Mouse (Mus musculus): ENCODE results near the gene Timm13. TPM values are rescaled to one million over a fixed set of nuclear protein-coding genes. Genes with fewer than 3 reads are reported as not detected.

The Timm13 gene
- 106 and 120 TPM in 2 replicates for polyA plus RNA-seq (2012; rRNA removed)

DNA sequence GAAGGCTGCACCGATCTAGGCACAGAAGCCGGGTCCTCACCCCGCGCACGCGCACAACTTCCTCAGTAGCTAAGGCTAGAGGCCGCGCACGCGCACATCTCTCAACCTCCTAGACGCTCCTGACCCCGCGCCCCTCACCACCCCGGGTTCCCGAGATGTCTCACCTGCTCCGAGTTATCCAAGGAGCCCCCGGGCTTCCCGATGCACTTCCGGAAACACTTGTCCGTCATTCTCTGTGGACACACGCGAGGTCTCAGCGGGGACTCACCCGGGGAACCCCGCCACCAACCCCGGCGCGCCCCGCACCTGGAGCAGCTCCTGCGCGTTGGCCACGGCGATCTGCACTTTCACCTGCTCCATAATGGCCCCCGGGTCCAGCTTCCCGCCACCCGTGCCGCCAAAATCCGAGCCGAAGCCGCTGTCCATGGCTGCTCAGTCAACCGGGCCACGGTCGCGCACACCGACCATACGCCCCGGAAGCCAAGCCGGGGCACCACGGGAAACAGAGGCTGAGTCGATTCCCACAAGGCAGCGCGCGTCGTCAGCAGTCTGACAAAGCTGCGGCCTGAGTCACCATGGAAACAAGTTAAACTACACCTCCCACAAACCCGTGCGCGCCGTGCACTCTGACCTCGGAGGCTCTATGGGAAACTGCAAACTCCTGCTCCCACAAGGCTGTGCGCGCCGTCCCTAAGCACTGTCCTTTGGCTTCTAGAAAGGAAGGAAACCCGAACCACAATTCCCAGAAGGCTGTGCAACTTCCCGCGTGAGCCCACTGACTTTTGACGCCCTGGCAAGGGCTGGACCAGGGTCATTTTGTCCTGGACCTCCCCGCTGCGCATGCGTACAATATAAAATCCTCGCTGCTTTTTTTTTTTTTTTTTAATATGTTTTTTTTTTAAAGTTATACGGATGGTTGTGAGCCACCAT lies at the start of gene Timm13:
Gene Timm13, minus strand, starts transcription at position 652 of the 930 bp plus-strand sequence.

DNA sequence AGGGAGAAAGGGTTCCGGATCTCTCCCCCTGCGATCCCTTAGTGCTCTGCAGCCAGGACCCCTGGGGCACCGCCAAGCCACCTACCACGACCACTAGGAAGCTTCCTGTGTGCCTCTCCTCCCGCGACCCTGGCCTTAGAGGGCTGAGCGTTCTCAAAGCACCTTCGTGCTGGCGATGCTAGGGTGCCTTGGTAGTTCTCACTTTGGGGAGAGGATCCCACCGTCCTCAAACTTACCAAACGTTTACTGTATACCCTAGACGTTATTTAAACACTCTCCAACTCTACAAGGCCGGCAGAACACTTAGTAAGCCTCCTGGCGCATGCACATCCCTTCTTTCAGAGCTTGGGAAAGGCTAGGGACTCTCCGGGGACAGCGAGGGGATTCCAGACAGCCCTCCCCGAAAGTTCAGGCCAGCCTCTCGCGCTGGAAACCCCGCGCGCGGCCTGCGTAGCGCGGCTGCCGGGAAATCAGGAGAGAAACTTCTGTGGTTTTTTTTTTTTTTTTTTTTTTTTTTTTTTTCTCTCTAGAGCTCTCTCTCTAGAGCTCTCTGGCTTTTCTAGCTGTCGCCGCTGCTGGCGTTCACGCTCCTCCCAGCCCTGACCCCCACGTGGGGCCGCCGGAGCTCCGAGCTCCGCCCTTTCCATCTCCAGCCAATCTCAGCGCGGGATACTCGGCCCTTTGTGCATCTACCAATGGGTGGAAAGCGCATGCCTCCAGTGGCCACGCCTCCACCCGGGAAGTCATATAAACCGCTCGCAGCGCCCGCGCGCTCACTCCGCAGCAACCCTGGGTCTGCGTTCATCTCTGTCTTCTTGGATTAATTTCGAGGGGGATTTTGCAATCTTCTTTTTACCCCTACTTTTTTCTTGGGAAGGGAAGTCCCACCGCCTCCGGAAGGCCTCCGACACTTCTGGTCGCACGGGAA lies 28.8 kb upstream of the Timm13 start, which contains the start of gene Gadd45b:
Gene Gadd45b, plus strand, starts transcription at position 775 of the 928 bp plus-strand sequence.

DNA sequence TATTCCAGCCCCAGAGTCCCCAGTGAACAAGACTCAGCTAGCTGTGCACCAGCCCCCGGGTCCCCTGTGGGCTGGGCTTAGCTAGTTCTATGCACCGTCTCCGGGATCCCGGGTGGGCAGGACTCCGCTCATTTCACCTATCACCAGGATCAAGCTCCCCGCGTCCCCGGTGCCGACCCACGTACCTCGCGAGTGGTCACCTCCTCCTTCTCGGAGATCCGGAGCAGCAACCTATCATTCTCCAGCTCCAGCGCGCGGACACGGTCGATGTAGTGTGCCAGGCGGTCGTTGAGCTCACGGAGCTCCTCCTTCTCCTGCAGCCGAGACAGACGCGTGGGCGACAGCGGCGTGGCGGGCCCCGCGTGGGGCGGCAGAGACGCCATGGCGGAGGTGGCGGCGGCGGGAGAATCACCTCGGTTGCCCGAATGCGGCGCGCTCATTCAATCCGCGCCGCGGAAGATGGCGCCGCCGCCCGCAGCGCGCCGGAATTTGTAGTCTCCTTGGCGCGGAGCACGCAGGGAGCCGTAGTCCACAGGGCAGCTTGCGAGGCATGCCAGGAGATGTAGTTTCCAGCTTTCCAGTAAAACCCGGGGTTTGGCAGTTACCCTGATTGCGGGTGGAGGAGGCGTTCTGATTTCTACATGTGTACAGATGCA lies 17.1 kb upstream of the Timm13 start, which contains the start of gene Lmnb2:
Gene Lmnb2, minus strand, starts transcription at position 467 of the 656 bp plus-strand sequence.

DNA sequence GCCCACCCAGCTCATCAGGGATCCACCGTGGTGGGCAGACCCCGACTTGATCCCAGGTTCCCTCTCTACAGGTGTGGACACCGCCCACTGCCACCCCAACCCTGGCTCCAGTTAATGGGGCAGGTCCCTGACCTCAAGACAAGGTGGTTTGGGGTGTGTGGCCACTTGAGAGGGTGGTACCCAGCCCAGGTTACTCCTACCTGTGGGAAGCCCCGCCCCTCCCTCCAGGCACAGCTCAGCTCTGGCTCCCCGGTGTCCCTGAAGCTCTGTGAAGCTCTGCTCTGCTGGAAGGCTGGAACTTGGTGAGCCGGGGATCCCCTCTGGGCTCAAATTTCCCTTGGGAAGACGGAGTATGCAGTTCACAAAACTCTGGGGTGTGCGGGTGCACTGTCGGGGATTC lies 29.2 kb downstream of the Timm13 start, which contains the start of gene Tmprss9:
Gene Tmprss9, plus strand, starts transcription at position 268 of the 400 bp plus-strand sequence.

DNA sequence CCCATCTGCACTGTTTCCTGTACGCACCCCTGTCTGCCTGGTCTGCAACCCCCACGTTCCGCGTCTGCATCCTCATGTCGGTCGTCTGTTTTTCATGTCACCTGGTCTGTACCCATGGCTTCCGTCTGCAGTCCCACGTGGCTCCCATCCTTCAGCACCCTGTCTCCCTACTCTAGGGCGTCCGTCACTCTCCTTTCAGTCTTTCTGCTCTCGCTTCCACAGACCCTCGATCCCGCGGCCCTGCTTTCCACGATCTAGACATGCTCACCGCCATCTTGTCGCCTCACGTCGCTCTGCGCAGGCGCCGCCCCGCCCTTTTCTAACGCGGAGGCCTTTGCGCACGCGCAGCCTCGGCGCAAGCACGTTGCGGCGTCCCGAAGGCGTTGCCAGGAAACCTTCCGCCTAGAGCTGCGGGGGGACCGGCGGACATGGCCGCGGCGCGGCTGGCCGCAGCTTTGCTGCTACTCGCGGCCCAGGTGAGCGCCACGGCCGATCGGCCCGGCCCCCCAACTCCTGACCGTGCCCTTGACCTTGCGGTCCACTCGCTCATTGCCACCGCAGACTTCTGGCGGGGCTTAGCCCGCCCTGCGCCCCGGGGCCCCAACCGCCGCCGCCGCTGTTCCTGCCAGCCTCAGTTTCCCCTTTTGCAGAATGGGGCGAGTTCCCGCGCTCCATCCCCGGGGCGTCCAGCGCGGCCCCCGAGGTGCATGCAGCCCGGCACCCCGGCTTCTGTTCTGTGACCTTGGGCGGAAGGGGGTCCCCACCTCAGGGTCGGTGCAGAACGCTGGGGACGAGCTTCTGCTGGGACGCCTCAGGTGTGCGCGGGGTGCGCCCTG lies 45.6 kb downstream of the Timm13 start, which contains the start of the genes Lsm7 and Sppl2b:
Gene Lsm7, minus strand, starts transcription at position 297 of the 836 bp plus-strand sequence.
Gene Sppl2b, plus strand, starts transcription at position 363 of the 836 bp plus-strand sequence.

Other genes starting within 250 kb of the Timm13 start
- gene Btbd2, start 243.9 kb downstream of the Timm13 start, polyA plus RNA-seq (2012; rRNA removed), result 38.9 and 41.5 TPM in 2 replicates
- gene Mknk2, start 222.9 kb downstream of the Timm13 start, polyA plus RNA-seq (2012; rRNA removed), result 165 and 210 TPM in 2 replicates
- gene Mob3a, start 199.0 kb downstream of the Timm13 start, polyA plus RNA-seq (2012; rRNA removed), result 15.0 and 20.9 TPM in 2 replicates
- 30.1 and 36.5 TPM in 2 replicates for gene Izumo4, start 198.8 kb downstream of the Timm13 start, polyA plus RNA-seq (2012; rRNA removed)
- 53.8 and 63.4 TPM in 2 replicates for gene Ap3d1, start 158.7 kb downstream of the Timm13 start, polyA plus RNA-seq (2012; rRNA removed)
- 20.4 and 21.6 TPM in 2 replicates for gene Dot1l, start 145.8 kb downstream of the Timm13 start, polyA plus RNA-seq (2012; rRNA removed)
- 28.3 and 33.0 TPM in 2 replicates for gene Sf3a2, start 102.8 kb downstream of the Timm13 start, polyA plus RNA-seq (2012; rRNA removed)
- gene Plekhj1, start 102.3 kb downstream of the Timm13 start, polyA plus RNA-seq (2012; rRNA removed), result 26.0 and 33.2 TPM in 2 replicates
- 11.5 and 23.8 TPM in 2 replicates for gene Amh, start 95.7 kb downstream of the Timm13 start, polyA plus RNA-seq (2012; rRNA removed)
- 2.5 and 3.3 TPM in 2 replicates for gene Jsrp1, start 87.5 kb downstream of the Timm13 start, polyA plus RNA-seq (2012; rRNA removed)
- 614 and 821 TPM in 2 replicates for gene Oaz1, start 74.3 kb downstream of the Timm13 start, polyA plus RNA-seq (2012; rRNA removed)
- gene Lingo3, start 56.9 kb downstream of the Timm13 start, polyA plus RNA-seq (2012; rRNA removed), result 0.53 and 0.84 TPM in 2 replicates
- gene Lsm7, start 45.8 kb downstream of the Timm13 start, polyA plus RNA-seq (2012; rRNA removed), result 58.8 and 71.4 TPM in 2 replicates
- gene Sppl2b, start 45.7 kb downstream of the Timm13 start, polyA plus RNA-seq (2012; rRNA removed), result 48.6 and 56.7 TPM in 2 replicates
- gene Tmprss9, start 29.1 kb downstream of the Timm13 start, polyA plus RNA-seq (2012; rRNA removed), result 19.4 and 39.8 TPM in 2 replicates
- gene Lmnb2, start 17.3 kb upstream of the Timm13 start, polyA plus RNA-seq (2012; rRNA removed), result 15.5 and 17.3 TPM in 2 replicates
- gene Gadd45b, start 29.1 kb upstream of the Timm13 start, polyA plus RNA-seq (2012; rRNA removed), result 13.8 and 21.5 TPM in 2 replicates
- 0.71 and 1.1 TPM in 2 replicates for gene Gng7, start 114.0 kb upstream of the Timm13 start, polyA plus RNA-seq (2012; rRNA removed)
- gene Diras1, start 124.7 kb upstream of the Timm13 start, polyA plus RNA-seq (2012; rRNA removed), result 0.29 and 0.37 TPM in 2 replicates
- 18.5 and 21.8 TPM in 2 replicates for gene Slc39a3, start 136.5 kb upstream of the Timm13 start, polyA plus RNA-seq (2012; rRNA removed)
- gene Sgta, start 159.2 kb upstream of the Timm13 start, polyA plus RNA-seq (2012; rRNA removed), result 106 and 140 TPM in 2 replicates
- 63.0 and 106 TPM in 2 replicates for gene Thop1, start 169.1 kb upstream of the Timm13 start, polyA plus RNA-seq (2012; rRNA removed)
- gene Creb3l3, start 197.9 kb upstream of the Timm13 start, polyA plus RNA-seq (2012; rRNA removed), result 2.0 and 3.8 TPM in 2 replicates
- 190 and 419 TPM in 2 replicates for gene Map2k2, start 204.9 kb upstream of the Timm13 start, polyA plus RNA-seq (2012; rRNA removed)
- 48.3 and 79.2 TPM in 2 replicates for gene Zbtb7a, start 234.3 kb upstream of the Timm13 start, polyA plus RNA-seq (2012; rRNA removed)

Data from stomach, adult 2 months (tissue).